Mouse (Mus musculus) embryonic facial prominence, embryonic 15.5 days (tissue): ENCODE results near the gene Wipi2. TPM values are rescaled to one million over a fixed set of nuclear protein-coding genes. Genes with fewer than 3 reads are reported as not detected.
A peak's percentile ranks its signal among the peaks of the same experiment; 100 is the strongest.

Source experiments
- ATAC-seq: fragments of 200-750 bp; cut with Nextera tagmentation; 2 replicates; pipeline ENCODE4 v1.8.0; 2017; ENCODE audit warnings: low read depth, moderate TSS enrichment; ENCODE audit not compliant: insufficient number of reproducible peaks, low FRiP score, low TSS enrichment
- H3K27ac ChIP-seq: fragments of 300-500 bp; sonication (generic); replicated peaks from 2 replicates; pipeline ENCODE4 v1.5.1; 2015; ENCODE audit warnings: mild to moderate bottlenecking, inconsistent platforms
- H3K27me3 ChIP-seq: fragments of 300-500 bp; sonication (generic); 2 replicates; pipeline ENCODE4 v1.6.1; 2015; ENCODE audit warnings: inconsistent platforms
- H3K36me3 ChIP-seq: fragments of 300-500 bp; sonication (generic); 2 replicates; pipeline ENCODE4 v1.6.1; 2015; ENCODE audit warnings: mild to moderate bottlenecking, inconsistent platforms
- H3K4me1 ChIP-seq: fragments of 300-500 bp; sonication (generic); 2 replicates; pipeline ENCODE4 v1.6.1; 2015; ENCODE audit warnings: inconsistent platforms
- H3K4me2 ChIP-seq: fragments of 300-500 bp; sonication (generic); replicated peaks from 2 replicates; pipeline ENCODE4 v1.6.1; 2015; ENCODE audit warnings: mild to moderate bottlenecking, inconsistent platforms
- H3K4me3 ChIP-seq: fragments of 300-500 bp; sonication (generic); replicated peaks from 2 replicates; pipeline ENCODE4 v1.5.1; 2015; ENCODE audit warnings: mild to moderate bottlenecking, inconsistent platforms
- H3K9ac ChIP-seq: fragments of 300-500 bp; sonication (generic); 2 replicates; pipeline ENCODE4 v1.6.1; 2015; ENCODE audit warnings: inconsistent platforms
- H3K9me3 ChIP-seq: fragments of 300-500 bp; sonication (generic); replicated peaks from 2 replicates; pipeline ENCODE4 v1.6.1; 2016; ENCODE audit warnings: inconsistent platforms
- WGBS: fragments of 180-500 bp; shearing (Covaris S2); methylation state at CpG from one replicate; pipeline ENCODE4 v1.1.7; 2015; 5-methylcytosine and 5-hydroxymethylcytosine counted together
- polyA plus RNA-seq: library from polyadenylated mRNA; unstranded; fragments of >200 nt; fragmentation: Nextera tagmentation; extraction: Ambion mirVana; gene quantifications from 2 replicates; pipeline ENCODE4 v1.2.1, GENCODE M21; 2015

Wipi2 gene
- polyA plus RNA-seq, 1 experiment from 2014 or later, result 47.8 TPM

DNA sequence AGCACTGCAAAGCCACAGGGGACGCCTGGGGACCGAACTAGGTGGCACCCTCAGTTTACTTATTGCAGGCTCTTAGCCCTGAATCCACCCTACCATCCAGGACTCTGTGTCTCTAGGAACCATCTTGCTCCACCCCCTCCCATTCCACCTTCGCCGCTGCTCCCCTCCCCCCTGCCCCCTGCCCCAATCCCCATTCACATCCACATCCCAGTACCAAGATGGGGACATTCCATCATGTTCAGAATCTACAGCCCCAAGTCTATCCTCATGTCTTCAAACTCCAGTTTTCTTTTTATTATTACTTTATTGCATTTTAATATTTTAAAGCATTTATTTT is 18.5 kb upstream of the Wipi2 start:
- peaks cover 12% of the 10 kb centered on the region for H3K27me3 ChIP-seq
- 0 out of 2 replicates have a peak overlapping the region, but pooled peaks have one; percentile 40 for H3K9ac ChIP-seq
- H3K4me2 ChIP-seq, result peak overlapping the region; percentile 85
- no peak overlapping the region for H3K27ac ChIP-seq
- no peaks in the 10 kb centered on the region for H3K36me3 ChIP-seq
- peaks cover 10% of the 10 kb centered on the region for H3K4me1 ChIP-seq
- H3K4me3 ChIP-seq, result peak overlapping the region; percentile 49
- H3K9me3 ChIP-seq, result no peaks in the 10 kb centered on the region
- WGBS, result 3% methylated on average over 4 of the region's 4 CpGs
- no peak for ATAC-seq

- H3K27ac ChIP-seq, result no peak overlapping the region
- no peak for ATAC-seq
These were observed 17.1 kb upstream of the Wipi2 start for GRCm38 (mm10) chr5:142610362-142610761.

GRCm38 (mm10) chr5:142614513-142614912 is 13.0 kb upstream of the Wipi2 start:
- Histone ChIP-seq H3K4me1 (no peaks in the 10 kb centered on the region), H3K27me3 (peaks cover 3% of the 10 kb centered on the region; the same call in 1 of the 2 replicates), H3K36me3 (no peaks in the 10 kb centered on the region), H3K4me3 (no peak overlapping the region), H3K9ac (no peak overlapping the region), H3K9me3 (no peaks in the 10 kb centered on the region), H3K4me2 (no peak overlapping the region), H3K27ac (no peak overlapping the region)
- no peak for ATAC-seq
- 61% methylated on average over 3 of the region's 3 CpGs for WGBS

More at GRCm38 (mm10) chr5:142610362-142610761, 17.1 kb upstream of the Wipi2 start:
- H3K4me1 ChIP-seq, result peaks cover 10% of the 10 kb centered on the region
- no peaks in the 10 kb centered on the region for H3K36me3 ChIP-seq
- whole genome bisulfite sequencing, result 88% methylated on average over 4 of the region's 4 CpGs
- H3K9me3 ChIP-seq, result no peaks in the 10 kb centered on the region
- H3K4me2 ChIP-seq, result no peak overlapping the region
- no peak overlapping the region for H3K9ac ChIP-seq
- H3K27me3 ChIP-seq, result peaks cover 13% of the 10 kb centered on the region
- H3K4me3 ChIP-seq, result no peak overlapping the region

GRCm38 (mm10) chr5:142615638-142616037 is 11.9 kb upstream of the Wipi2 start:
- no peak overlapping the region for H3K4me2 ChIP-seq
- no peak overlapping the region for H3K9ac ChIP-seq
- no peak for ATAC-seq
- H3K27me3 ChIP-seq, result peaks cover 3% of the 10 kb centered on the region; the same call in 1 of the 2 replicates
- 86% methylated on average over 4 of the region's 4 CpGs for WGBS
- H3K36me3 ChIP-seq, result no peaks in the 10 kb centered on the region
- no peaks in the 10 kb centered on the region for H3K4me1 ChIP-seq
- no peak overlapping the region for H3K27ac ChIP-seq
- H3K4me3 ChIP-seq, result no peak overlapping the region
- H3K9me3 ChIP-seq, result no peaks in the 10 kb centered on the region

- ATAC-seq, result no peak
- no peak overlapping the region for H3K27ac ChIP-seq
- no peaks in the 10 kb centered on the region for H3K36me3 ChIP-seq
- H3K4me2 ChIP-seq, result no peak overlapping the region
- H3K4me1 ChIP-seq, result no peaks in the 10 kb centered on the region
- WGBS, result 58% methylated on average over 6 of the region's 6 CpGs
- H3K4me3 ChIP-seq, result no peak overlapping the region
- H3K9ac ChIP-seq, result no peak overlapping the region
- H3K9me3 ChIP-seq, result no peaks in the 10 kb centered on the region
- peaks cover 3% of the 10 kb centered on the region; the same call in 1 of the 2 replicates for H3K27me3 ChIP-seq
These were observed 11.2 kb upstream of the Wipi2 start for GRCm38 (mm10) chr5:142616326-142616725.

DNA sequence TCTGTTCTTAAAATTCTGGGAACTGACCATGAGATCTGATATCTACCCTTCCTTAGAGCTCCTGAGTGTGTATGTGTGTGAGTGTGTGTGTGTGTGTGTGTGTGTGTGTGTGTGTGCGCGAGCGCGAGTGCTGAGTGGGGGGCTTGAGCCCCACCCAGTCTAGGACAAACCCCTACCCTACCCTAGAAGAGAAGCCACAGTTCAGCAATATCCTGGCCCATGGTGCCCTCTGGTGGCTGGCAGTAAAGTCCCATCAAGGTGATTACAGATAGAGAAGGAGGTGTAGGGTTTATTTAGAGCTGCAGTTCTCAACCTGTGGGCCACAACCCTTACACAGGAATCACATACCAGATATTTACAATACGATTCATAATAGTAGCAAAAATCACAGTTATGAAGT is 7.6 kb upstream of the Wipi2 start:
- 16% methylated on average over 5 of the region's 5 CpGs for WGBS
- ATAC-seq, result 0 out of 2 replicates have a peak, but pooled peaks have one; percentile 24
- Histone ChIP-seq H3K27me3 (peaks cover 3% of the 10 kb centered on the region; the same call in 1 of the 2 replicates), H3K9ac (no peak overlapping the region), H3K9me3 (no peaks in the 10 kb centered on the region), H3K27ac (no peak overlapping the region), H3K4me1 (no peaks in the 10 kb centered on the region), H3K36me3 (no peaks in the 10 kb centered on the region), H3K4me3 (no peak overlapping the region), H3K4me2 (no peak overlapping the region)

DNA sequence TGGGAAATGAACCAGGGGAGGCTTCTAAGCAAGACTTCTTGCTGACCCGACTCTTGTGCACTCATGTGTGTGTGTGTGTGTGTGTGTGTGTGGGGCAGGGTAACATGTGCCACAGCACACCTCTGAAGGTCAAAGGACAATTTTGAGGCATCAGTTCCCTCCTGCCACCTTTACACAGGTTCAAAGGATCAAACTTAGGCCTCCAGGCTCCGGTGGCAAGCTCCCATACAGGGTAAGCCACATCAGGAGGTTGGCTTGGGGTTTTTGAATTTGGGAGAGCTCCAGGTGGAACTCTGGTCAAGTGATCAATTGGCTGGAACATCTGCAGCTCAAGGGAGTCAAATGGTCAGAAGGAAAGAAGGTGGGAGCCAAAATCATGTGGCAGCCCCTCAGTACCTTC is 6.1 kb upstream of the Wipi2 start:
- no peak for ATAC-seq
- WGBS, result 76% methylated on average over 2 of the region's 2 CpGs
- Histone ChIP-seq H3K27me3 (no peaks in the 10 kb centered on the region), H3K36me3 (no peaks in the 10 kb centered on the region), H3K9me3 (no peaks in the 10 kb centered on the region), H3K4me1 (no peaks in the 10 kb centered on the region), H3K27ac (no peak overlapping the region), H3K4me3 (no peak overlapping the region), H3K9ac (no peak overlapping the region), H3K4me2 (no peak overlapping the region)

- H3K4me1 ChIP-seq, result no peaks in the 10 kb centered on the region
- H3K4me2 ChIP-seq, result no peak overlapping the region
- H3K27ac ChIP-seq, result no peak overlapping the region
- ATAC-seq, result no peak
- no peaks in the 10 kb centered on the region for H3K9me3 ChIP-seq
- 58% methylated on average over 1 of the region's 1 CpGs for WGBS
- H3K27me3 ChIP-seq, result no peaks in the 10 kb centered on the region
- no peak overlapping the region for H3K9ac ChIP-seq
- H3K36me3 ChIP-seq, result no peaks in the 10 kb centered on the region
- H3K4me3 ChIP-seq, result no peak overlapping the region
These were observed 5.4 kb upstream of the Wipi2 start for GRCm38 (mm10) chr5:142622134-142622533.

DNA sequence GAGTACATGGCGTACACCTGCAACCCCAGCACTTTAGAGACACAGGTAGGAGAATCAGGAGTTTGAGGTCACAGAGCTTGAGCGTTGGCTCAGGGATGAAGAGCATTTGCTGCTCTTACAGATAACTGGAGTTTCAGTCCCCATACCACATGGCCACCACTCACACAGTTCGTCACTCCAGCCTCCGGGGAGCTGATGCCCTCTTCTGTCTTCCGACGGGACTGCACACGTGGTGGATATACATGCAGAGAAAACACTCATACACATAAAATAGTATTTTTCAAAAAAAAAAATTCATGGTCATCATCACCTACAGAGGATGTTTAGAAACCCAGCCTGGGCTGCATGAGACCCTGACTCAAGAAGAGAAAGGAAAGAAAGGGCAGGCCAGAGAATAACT is 4.4 kb upstream of the Wipi2 start:
- Histone ChIP-seq H3K9ac (no peak overlapping the region), H3K4me1 (no peaks in the 10 kb centered on the region), H3K4me3 (no peak overlapping the region), H3K27me3 (no peaks in the 10 kb centered on the region), H3K4me2 (no peak overlapping the region), H3K27ac (no peak overlapping the region), H3K9me3 (no peaks in the 10 kb centered on the region), H3K36me3 (no peaks in the 10 kb centered on the region)
- WGBS, result 82% methylated on average over 7 of the region's 7 CpGs
- ATAC-seq, result no peak

DNA sequence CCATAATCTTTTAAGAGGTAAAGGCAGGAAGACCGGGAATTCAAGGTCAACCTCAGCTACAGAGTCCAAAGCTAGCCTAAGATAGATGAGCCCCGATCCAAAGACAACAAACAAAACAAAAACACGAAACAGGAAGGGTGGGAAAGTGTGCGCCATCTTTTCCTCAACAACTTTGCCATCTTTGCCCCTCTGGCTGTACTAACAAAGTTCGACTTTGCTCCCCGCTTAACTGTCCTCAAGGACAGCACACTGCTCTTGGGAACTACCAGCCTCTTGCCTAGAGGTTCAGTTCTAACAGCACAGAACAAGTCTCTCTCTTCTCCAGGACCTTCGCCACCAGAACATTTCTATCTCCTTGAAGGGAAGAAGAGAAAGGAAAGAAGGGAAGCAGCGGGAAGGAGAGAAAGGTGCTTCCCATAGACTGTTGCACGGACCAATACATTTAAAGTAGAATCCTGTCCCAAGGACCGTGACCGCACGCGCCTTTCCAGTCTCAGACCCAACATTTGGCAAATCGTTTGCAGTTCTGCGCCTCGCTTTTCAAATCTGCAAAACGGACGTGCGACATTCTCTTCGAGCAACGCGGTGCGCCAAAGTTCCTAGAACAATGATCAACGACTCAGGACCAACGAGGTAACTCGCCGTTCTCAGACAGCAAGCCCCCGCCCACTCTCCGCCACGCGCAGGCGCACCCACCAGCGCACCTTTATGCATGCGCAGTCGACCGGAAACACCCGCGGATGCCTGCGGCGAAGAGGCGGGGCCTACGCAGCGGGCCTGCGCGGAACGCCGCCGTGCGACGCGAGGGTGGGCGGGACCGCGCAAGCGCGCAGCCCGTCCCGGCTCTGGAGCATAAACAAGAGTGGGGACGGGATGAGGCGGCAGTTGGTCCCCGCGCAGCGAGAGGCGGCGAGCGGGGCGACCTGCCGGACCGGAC is 1.5 kb downstream of the Wipi2 start:
- H3K9me3 ChIP-seq, result no peaks in the 10 kb centered on the region
- H3K9ac ChIP-seq, result peak overlapping the region; percentile 96
- H3K4me2 ChIP-seq, result peak overlapping the region; percentile 85
- peak overlapping the region; percentile 89 for H3K27ac ChIP-seq
- no peaks in the 10 kb centered on the region for H3K27me3 ChIP-seq
- under 1% methylated on average over 69 of the region's 69 CpGs for WGBS
- H3K4me3 ChIP-seq, result peak overlapping the region; percentile 77
- peaks cover 13% of the 10 kb centered on the region for H3K4me1 ChIP-seq
- ATAC-seq, result peak; percentile 97
- H3K36me3 ChIP-seq, result peaks cover 18% of the 10 kb centered on the region

DNA sequence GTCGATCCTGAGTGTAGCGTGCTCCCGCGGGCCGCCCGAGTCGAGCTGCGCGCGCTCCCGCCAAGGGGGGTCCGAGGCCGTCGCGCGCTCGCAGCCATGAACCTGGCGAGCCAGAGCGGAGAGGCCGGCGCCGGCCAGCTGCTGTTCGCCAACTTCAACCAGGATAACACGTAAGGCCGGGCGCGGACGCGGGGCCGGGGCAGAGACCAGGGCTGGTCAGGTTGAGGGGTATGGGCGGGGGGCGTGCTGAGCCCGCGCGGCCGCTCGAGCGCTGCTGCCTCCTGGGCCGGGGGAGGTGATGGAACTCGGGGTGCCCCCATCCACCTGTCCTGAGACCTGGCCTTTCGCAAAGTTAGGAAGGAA is 2.1 kb downstream of the Wipi2 start:
- H3K9ac ChIP-seq, result peak overlapping the region; percentile 96
- peak overlapping the region; percentile 66 for H3K27ac ChIP-seq
- peaks cover 22% of the 10 kb centered on the region for H3K36me3 ChIP-seq
- peak overlapping the region; percentile 85 for H3K4me2 ChIP-seq
- no peaks in the 10 kb centered on the region for H3K27me3 ChIP-seq
- under 1% methylated on average over 32 of the region's 41 CpGs for WGBS
- no peaks in the 10 kb centered on the region for H3K9me3 ChIP-seq
- ATAC-seq, result peak; percentile 46
- H3K4me1 ChIP-seq, result peaks cover 13% of the 10 kb centered on the region
- peak overlapping the region; percentile 77 for H3K4me3 ChIP-seq
